In the genomic region with DNA sequence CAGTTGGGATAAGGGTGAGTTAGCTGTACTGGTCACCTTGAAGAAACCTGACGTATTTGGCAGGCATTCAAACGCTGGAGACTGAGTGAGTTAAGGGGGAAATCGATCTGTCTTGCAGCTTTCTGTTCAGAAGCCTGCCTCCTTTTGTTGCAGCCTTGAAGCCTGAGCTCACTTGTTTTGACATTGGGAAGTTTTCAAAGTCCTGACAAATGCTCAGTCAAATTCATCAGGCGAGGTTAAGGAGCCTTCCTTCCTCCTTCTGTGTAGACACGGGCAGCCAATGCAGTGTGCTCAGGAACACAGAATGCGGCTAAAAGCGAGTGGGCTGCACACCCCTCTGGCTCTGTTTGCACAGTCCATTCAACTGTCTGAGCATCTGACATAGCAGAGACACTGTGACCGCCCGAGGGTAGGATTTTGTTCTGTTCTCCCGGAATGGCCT, we compare ENCODE assay signal across 14 mouse cellular contexts. TPM values are rescaled to one million over a fixed set of nuclear protein-coding genes. Genes with fewer than 3 reads are reported as not detected.
DNase-seq lines count a peak whose midpoint lies in the region; ATAC-seq lines count a peak whose summit lies in the region.
"Had no signal": no experiment of that assay in that cellular context is flagged by ENCODE, and none has a peak within 500 bp of the region (broad histone marks: within the 10 kb centered on the region; RNA-seq: fewer than 3 reads in every experiment).

No protein-coding gene starts in this region.

- no peaks in the 10 kb centered on the region for H3K27me3 ChIP-seq in hindbrain, embryonic 11.5 days (ENCODE audit: control insufficient read depth, insufficient read depth, low read length)
- H3K27me3 ChIP-seq in hindbrain, embryonic 10.5 days (ENCODE audit: insufficient read depth, poor library complexity, severe bottlenecking): no peaks in the 10 kb centered on the region
- H3K27me3 ChIP-seq in forebrain, embryonic 15.5 days: no peaks in the 10 kb centered on the region
- H3K27me3 ChIP-seq: liver, embryonic 13.5 days had no signal

- H3K9ac ChIP-seq in hindbrain, embryonic 11.5 days (ENCODE audit: low read depth, low read length): no peak overlapping the region
- no peak overlapping the region for H3K9ac ChIP-seq in forebrain, embryonic 15.5 days (replicated peaks)
- H3K9ac ChIP-seq: liver, embryonic 13.5 days had no signal

- DNase-seq in hindbrain, embryonic 11.5 days (ENCODE audit: low spot score): peak; percentile 18
- no peak for DNase-seq in hindbrain, embryonic 10.5 days (ENCODE audit: low spot score)
- DNase-seq in kidney, adult 11 months: no peak
- DNase-seq in layer of hippocampus, adult 18-20 months (ENCODE audit: low spot score in 2 of 2): no peak
- DNase-seq in cerebellum, adult 8-10 months: no peak
- DNase-seq: B cell, adult 2 months; cerebellum, adult 11 months; heart, postnatal 14 days; kidney, adult 9 months; liver, embryonic 13.5 days; thymus, postnatal 36 days had no signal

- 52% methylated on average over 10 of the region's 10 CpGs for WGBS in hindbrain, embryonic 11.5 days
- 54% methylated on average over 10 of the region's 10 CpGs for WGBS in hindbrain, embryonic 10.5 days
- WGBS in forebrain, embryonic 15.5 days: 16% methylated on average over 10 of the region's 10 CpGs

- no peak overlapping the region for H3K4me3 ChIP-seq in hindbrain, embryonic 11.5 days (ENCODE audit: low read depth, low read length)
- no peak overlapping the region for H3K4me3 ChIP-seq in hindbrain, embryonic 10.5 days
- no peak overlapping the region for H3K4me3 ChIP-seq in forebrain, embryonic 15.5 days
- H3K4me3 ChIP-seq: liver, embryonic 13.5 days had no signal

- H3K9me3 ChIP-seq in hindbrain, embryonic 11.5 days (ENCODE audit: control insufficient read depth, low read length): no peaks in the 10 kb centered on the region
- no peaks in the 10 kb centered on the region for H3K9me3 ChIP-seq in hindbrain, embryonic 10.5 days
- H3K9me3 ChIP-seq in forebrain, embryonic 15.5 days: no peaks in the 10 kb centered on the region
- H3K9me3 ChIP-seq: liver, embryonic 13.5 days had no signal

- no peak overlapping the region for H3K27ac ChIP-seq in hindbrain, embryonic 11.5 days (ENCODE audit: low read depth, low read length)
- H3K27ac ChIP-seq in hindbrain, embryonic 10.5 days: no peak overlapping the region
- H3K27ac ChIP-seq in forebrain, embryonic 15.5 days (replicated peaks): no peak overlapping the region
- H3K27ac ChIP-seq: liver, embryonic 13.5 days had no signal

- H3K36me3 ChIP-seq in hindbrain, embryonic 11.5 days (ENCODE audit: control insufficient read depth, insufficient read depth, low read length): no peaks in the 10 kb centered on the region
- H3K36me3 ChIP-seq in hindbrain, embryonic 10.5 days: no peaks in the 10 kb centered on the region
- no peaks in the 10 kb centered on the region for H3K36me3 ChIP-seq in forebrain, embryonic 15.5 days
- H3K36me3 ChIP-seq: liver, embryonic 13.5 days had no signal

- no peak for ATAC-seq in hindbrain, embryonic 11.5 days (ENCODE audit: low FRiP score)
- peak; percentile 57 for ATAC-seq in common myeloid progenitor, adult 5-6 weeks (replicated peaks; ENCODE audit: low read depth, poor library complexity, severe bottlenecking)
- peak; percentile 74 for ATAC-seq in forebrain, embryonic 15.5 days (replicated peaks)
- peak; percentile 12; the same call in 1 of the 2 replicates for ATAC-seq in megakaryocyte, adult 5-6 weeks (ENCODE audit: poor library complexity, severe bottlenecking)

- no peak overlapping the region; the same call in 1 of the 2 replicates for H3K4me2 ChIP-seq in hindbrain, embryonic 11.5 days (replicated peaks; ENCODE audit: low read depth, low read length)
- peak overlapping the region; percentile 3; the same call in 1 of the 2 replicates for H3K4me2 ChIP-seq in forebrain, embryonic 15.5 days (replicated peaks)
- H3K4me2 ChIP-seq: liver, embryonic 13.5 days had no signal

- H3K4me1 ChIP-seq in hindbrain, embryonic 11.5 days (replicated peaks; ENCODE audit: control insufficient read depth, insufficient read depth, low read length): no peaks in the 10 kb centered on the region
- peaks cover 11% of the 10 kb centered on the region for H3K4me1 ChIP-seq in hindbrain, embryonic 10.5 days (replicated peaks)
- peaks cover 5% of the 10 kb centered on the region; the same call in 1 of the 2 replicates for H3K4me1 ChIP-seq in forebrain, embryonic 15.5 days

RNA-seq across cellular contexts. Expression of a gene that starts 16.7 kb away (rescaled TPM):
- polyA plus RNA-seq in hindbrain, embryonic 11.5 days (2014; fragmentation: Nextera tagmentation; extraction: Ambion mirVana): 23.6 and 24.8 TPM in 2 replicates
- 14.2 and 17.0 TPM in 2 replicates for polyA plus RNA-seq in hindbrain, embryonic 10.5 days (2016; fragmentation: Nextera tagmentation; extraction: Ambion mirVana)
- 76.0 and 77.1 TPM in 2 replicates for total RNA-seq in common myeloid progenitor, adult 5-6 weeks (2017)
- polyA plus RNA-seq in forebrain, embryonic 15.5 days (2015; fragmentation: Nextera tagmentation; extraction: Ambion mirVana): 30.1 and 35.8 TPM in 2 replicates
- 51.1 and 58.8 TPM in 2 replicates for total RNA-seq in megakaryocyte, adult 5-6 weeks (2015)
- total RNA-seq in megakaryocyte, adult 5-6 weeks (2017): 34.1 and 35.9 TPM in 2 replicates
- 100 to 1,000 TPM; 170 to 193 TPM for total RNA-seq in layer of hippocampus, adult 18-20 months (2021)
